Mouse (Mus musculus) left cerebral cortex, postnatal 4 days (tissue): ENCODE results near the gene Psme4. TPM values are rescaled to one million over a fixed set of nuclear protein-coding genes. Genes with fewer than 3 reads are reported as not detected.

Source experiments
- total RNA-seq, 2 experiments: library from RNA; stranded (reverse); gene quantifications; 2 replicates each; pipeline ENCODE4 v1.2.3; 2021

Gene Psme4
- total RNA-seq, 2 experiments from 2014 or later: 57.2 to 72.7 TPM

Other genes starting within 250 kb of the Psme4 start
- gene Acyp2, start 122.1 kb upstream of the Psme4 start, total RNA-seq: 10 to 100 TPM in 1 of 2 experiments, 1 to 10 TPM in 1; 8.6 to 11.1 TPM
- 1 to 10 TPM; 6.9 to 8.3 TPM for gene Gpr75, start 113.6 kb downstream of the Psme4 start, total RNA-seq
- gene Asb3, start 113.7 kb downstream of the Psme4 start, total RNA-seq: 10 to 100 TPM; 19.2 to 20.3 TPM
- gene Erlec1, start 182.6 kb downstream of the Psme4 start, total RNA-seq: 10 to 100 TPM; 38.4 to 44.2 TPM
- 10 to 100 TPM; 17.3 to 17.9 TPM for gene Chac2, start 214.6 kb downstream of the Psme4 start, total RNA-seq